Mouse (Mus musculus) forebrain, embryonic 16.5 days (tissue): ENCODE measurements around the gene Pogk. TPM values are rescaled to one million over a fixed set of nuclear protein-coding genes. Genes with fewer than 3 reads are reported as not detected.

Experiments
- ATAC-seq: fragments of 200-750 bp; cut with Nextera tagmentation; 2 replicates; pipeline ENCODE4 v1.8.0; 2017; ENCODE audit warnings: mild to moderate bottlenecking, moderate library complexity
- H3K27ac ChIP-seq: fragments of 300-500 bp; sonication (generic); 2 replicates; pipeline ENCODE4 v1.5.1; 2014; ENCODE audit warnings: low read length, control low read depth
- H3K27me3 ChIP-seq: fragments of 300-500 bp; sonication (generic); replicated peaks from 2 replicates; pipeline ENCODE4 v1.6.1; 2014; ENCODE audit warnings: low read length; ENCODE audit not compliant: control insufficient read depth, insufficient read depth
- H3K36me3 ChIP-seq: fragments of 300-500 bp; sonication (generic); 2 replicates; pipeline ENCODE4 v1.6.1; 2014; ENCODE audit not compliant: control insufficient read depth, insufficient read depth
- H3K4me1 ChIP-seq: fragments of 300-500 bp; sonication (generic); replicated peaks from 2 replicates; pipeline ENCODE4 v1.6.1; 2014; ENCODE audit warnings: low read length; ENCODE audit not compliant: control insufficient read depth, insufficient read depth
- H3K4me2 ChIP-seq: fragments of 300-500 bp; sonication (generic); 2 replicates; pipeline ENCODE4 v1.6.1; 2014; ENCODE audit warnings: mild to moderate bottlenecking, low read length, control low read depth
- H3K4me3 ChIP-seq: fragments of 300-500 bp; sonication (generic); replicated peaks from 2 replicates; pipeline ENCODE4 v1.5.1; 2014; ENCODE audit warnings: mild to moderate bottlenecking, low read length, control low read depth
- H3K9ac ChIP-seq: fragments of 300-500 bp; sonication (generic); replicated peaks from 2 replicates; pipeline ENCODE4 v1.6.1; 2014; ENCODE audit warnings: low read depth, low read length, control low read depth
- H3K9me3 ChIP-seq: fragments of 300-500 bp; sonication (generic); 2 replicates; pipeline ENCODE4 v1.6.1; 2016; ENCODE audit warnings: low read length; ENCODE audit not compliant: control insufficient read depth
- WGBS: fragments of 180-500 bp; shearing (Covaris S2); extraction: QIAGEN DNeasy Blood & Tissue Kit; methylation state at CpG from one replicate; pipeline ENCODE4 v1.1.7; 2014; 5-methylcytosine and 5-hydroxymethylcytosine counted together
- polyA plus RNA-seq: library from polyadenylated mRNA; unstranded; fragments of >200 nt; fragmentation: Nextera tagmentation; extraction: Ambion mirVana; gene quantifications from 2 replicates; pipeline ENCODE4 v1.2.1, GENCODE M21; 2015

Pogk gene
- polyA plus RNA-seq, 1 experiment from 2014 or later = 45.3 TPM

- no peaks in the 10 kb centered on the region for H3K27me3 ChIP-seq
These were observed 47.8 kb downstream of the Pogk start for GRCm38 (mm10) chr1:166361842-166362241.

DNA sequence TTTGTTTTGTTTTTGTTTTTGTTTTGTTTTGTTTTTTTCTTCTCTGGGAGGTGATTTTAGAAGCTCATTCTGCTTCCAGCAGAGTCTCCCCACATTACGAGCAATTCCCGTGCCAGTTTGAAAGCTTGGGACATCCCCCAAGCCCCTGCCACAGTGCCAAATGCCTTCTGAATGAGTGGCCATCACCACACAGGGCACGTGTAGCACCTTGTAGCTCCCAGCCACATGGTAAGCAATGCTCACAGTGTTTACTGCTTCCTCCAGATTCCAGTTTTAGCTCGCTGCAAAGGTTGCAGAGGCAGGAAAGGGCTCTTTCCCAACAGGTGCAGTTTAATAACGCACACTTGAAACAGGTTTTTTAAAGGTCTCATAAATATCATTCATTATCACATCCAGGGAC is 48.8 kb downstream of the Pogk start:
- Histone ChIP-seq H3K9me3 (no peaks in the 10 kb centered on the region), H3K9ac (no peak overlapping the region), H3K4me1 (no peaks in the 10 kb centered on the region), H3K27me3 (no peaks in the 10 kb centered on the region), H3K36me3 (no peaks in the 10 kb centered on the region), H3K4me2 (no peak overlapping the region), H3K27ac (no peak overlapping the region), H3K4me3 (no peak overlapping the region)
- 67% methylated on average over 5 of the region's 5 CpGs for WGBS
- no peak for ATAC-seq

More at GRCm38 (mm10) chr1:166361842-166362241, 47.8 kb downstream of the Pogk start:
- no peak overlapping the region for H3K27ac ChIP-seq
- H3K4me2 ChIP-seq = no peak overlapping the region
- H3K36me3 ChIP-seq = no peaks in the 10 kb centered on the region
- 77% methylated on average over 3 of the region's 3 CpGs for WGBS
- no peak for ATAC-seq
- no peak overlapping the region for H3K4me3 ChIP-seq
- no peaks in the 10 kb centered on the region for H3K4me1 ChIP-seq
- H3K9ac ChIP-seq = no peak overlapping the region
- no peaks in the 10 kb centered on the region for H3K9me3 ChIP-seq

DNA sequence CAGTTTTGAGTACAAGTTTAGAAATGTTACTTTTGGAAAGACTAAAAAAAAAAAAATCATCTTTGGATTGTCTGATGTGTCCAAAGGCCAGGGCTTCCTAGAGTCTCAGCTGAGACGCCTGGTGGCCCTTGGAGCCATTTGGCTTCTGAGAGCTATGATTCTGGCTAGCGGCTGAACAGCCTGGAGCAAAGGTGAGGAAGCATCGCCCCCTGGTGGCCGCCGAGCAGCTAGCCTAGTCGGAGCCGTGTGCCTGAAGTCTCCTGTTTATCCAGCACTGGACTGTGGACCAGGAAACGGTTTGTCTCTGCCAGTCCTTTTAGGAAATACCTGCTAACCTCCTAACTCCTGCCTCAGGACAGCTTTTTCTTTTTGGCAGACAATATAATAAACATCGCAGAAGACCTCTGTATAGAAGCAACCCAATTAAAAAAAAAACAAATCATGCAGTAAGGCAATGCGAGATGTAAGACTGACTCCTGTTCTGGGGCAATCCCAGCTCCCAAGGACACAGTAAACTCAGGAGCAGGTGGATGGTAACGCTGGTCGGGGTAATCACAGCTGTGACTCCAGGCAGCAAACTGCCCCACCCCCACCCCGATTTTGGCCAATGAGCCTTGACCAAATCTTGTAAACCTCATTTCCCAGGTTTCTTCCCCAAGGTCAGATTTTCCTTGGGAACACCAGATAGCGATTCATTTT is 49.4 kb downstream of the Pogk start:
- Histone ChIP-seq H3K27ac (no peak overlapping the region), H3K36me3 (no peaks in the 10 kb centered on the region), H3K9me3 (no peaks in the 10 kb centered on the region), H3K27me3 (no peaks in the 10 kb centered on the region), H3K4me3 (no peak overlapping the region), H3K9ac (no peak overlapping the region), H3K4me2 (no peak overlapping the region), H3K4me1 (no peaks in the 10 kb centered on the region)
- WGBS = 25% methylated on average over 14 of the region's 14 CpGs
- ATAC-seq = peak; percentile 95

- H3K27ac ChIP-seq = no peak overlapping the region
- no peak for ATAC-seq
- H3K4me2 ChIP-seq = no peak overlapping the region
- H3K36me3 ChIP-seq = no peaks in the 10 kb centered on the region
- no peak overlapping the region for H3K9ac ChIP-seq
- no peaks in the 10 kb centered on the region for H3K4me1 ChIP-seq
- H3K4me3 ChIP-seq = no peak overlapping the region
- no peaks in the 10 kb centered on the region for H3K9me3 ChIP-seq
- WGBS = 87% methylated on average over 11 of the region's 11 CpGs
- H3K27me3 ChIP-seq = no peaks in the 10 kb centered on the region
These were observed 59.9 kb downstream of the Pogk start for GRCm38 (mm10) chr1:166349751-166350150.

- ATAC-seq = no peak
- WGBS = 72% methylated on average over 3 of the region's 3 CpGs
These were observed 60.3 kb downstream of the Pogk start for GRCm38 (mm10) chr1:166349341-166349740.

GRCm38 (mm10) chr1:166346906-166347305 is 62.8 kb downstream of the Pogk start:
- 75% methylated on average over 3 of the region's 3 CpGs for WGBS

More at GRCm38 (mm10) chr1:166349341-166349740, 60.3 kb downstream of the Pogk start:
- Histone ChIP-seq H3K9me3 (no peaks in the 10 kb centered on the region), H3K27ac (no peak overlapping the region), H3K4me3 (no peak overlapping the region), H3K36me3 (no peaks in the 10 kb centered on the region), H3K27me3 (no peaks in the 10 kb centered on the region), H3K4me2 (no peak overlapping the region), H3K9ac (no peak overlapping the region), H3K4me1 (peaks cover 3% of the 10 kb centered on the region)

DNA sequence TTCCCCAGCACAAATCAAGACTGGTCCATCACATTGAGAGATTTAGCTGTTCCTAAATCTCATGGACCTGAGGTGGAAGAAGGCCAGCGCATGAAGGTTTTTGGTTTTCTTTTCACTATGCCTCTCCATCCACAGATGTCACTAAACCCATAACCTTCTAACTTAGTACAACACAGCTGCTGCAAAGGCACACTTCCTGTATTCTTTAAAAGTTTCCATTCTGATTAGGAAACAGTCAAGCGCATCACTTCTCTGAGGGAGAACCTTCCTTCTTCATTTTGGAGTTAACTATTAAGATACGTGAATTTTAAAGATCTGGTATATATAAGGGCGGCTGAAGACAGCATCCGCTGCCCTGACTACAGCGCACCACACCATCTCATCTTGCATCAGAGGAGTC is 64.1 kb downstream of the Pogk start:
- no peaks in the 10 kb centered on the region for H3K36me3 ChIP-seq
- H3K4me2 ChIP-seq = no peak overlapping the region
- no peak overlapping the region for H3K9ac ChIP-seq
- no peak overlapping the region for H3K27ac ChIP-seq
- H3K27me3 ChIP-seq = no peaks in the 10 kb centered on the region
- 95% methylated on average over 6 of the region's 6 CpGs for WGBS
- no peaks in the 10 kb centered on the region for H3K9me3 ChIP-seq
- ATAC-seq = no peak
- H3K4me1 ChIP-seq = peaks cover 13% of the 10 kb centered on the region
- no peak overlapping the region for H3K4me3 ChIP-seq

More at GRCm38 (mm10) chr1:166346906-166347305, 62.8 kb downstream of the Pogk start:
- Histone ChIP-seq H3K27me3 (no peaks in the 10 kb centered on the region), H3K4me3 (no peak overlapping the region), H3K4me2 (no peak overlapping the region), H3K9ac (no peak overlapping the region), H3K27ac (no peak overlapping the region), H3K9me3 (no peaks in the 10 kb centered on the region), H3K4me1 (peaks cover 13% of the 10 kb centered on the region), H3K36me3 (no peaks in the 10 kb centered on the region)
- ATAC-seq = no peak

- Histone ChIP-seq H3K9ac (no peak overlapping the region), H3K27ac (no peak overlapping the region), H3K36me3 (no peaks in the 10 kb centered on the region), H3K4me1 (peaks cover 13% of the 10 kb centered on the region), H3K4me2 (no peak overlapping the region), H3K27me3 (no peaks in the 10 kb centered on the region), H3K9me3 (no peaks in the 10 kb centered on the region), H3K4me3 (no peak overlapping the region)
- peak; percentile 74 for ATAC-seq
- 30% methylated on average over 8 of the region's 8 CpGs for WGBS
These were observed 65.2 kb downstream of the Pogk start for GRCm38 (mm10) chr1:166344300-166345077.

- 37% methylated on average over 5 of the region's 5 CpGs for WGBS
- no peak for ATAC-seq
These were observed 66.1 kb downstream of the Pogk start for GRCm38 (mm10) chr1:166343586-166343985.

More at GRCm38 (mm10) chr1:166343586-166343985, 66.1 kb downstream of the Pogk start:
- no peak overlapping the region; the same call in 1 of the 2 replicates for H3K27ac ChIP-seq
- no peak overlapping the region for H3K4me3 ChIP-seq
- H3K36me3 ChIP-seq = no peaks in the 10 kb centered on the region
- no peak overlapping the region for H3K9ac ChIP-seq
- no peaks in the 10 kb centered on the region for H3K9me3 ChIP-seq
- H3K4me2 ChIP-seq = no peak overlapping the region
- H3K27me3 ChIP-seq = no peaks in the 10 kb centered on the region
- H3K4me1 ChIP-seq = peaks cover 13% of the 10 kb centered on the region
